Mouse (Mus musculus): ENCODE results near the gene Sgms1.
A peak's percentile ranks its signal among the peaks of the same experiment; 100 is the strongest.

Gene Sgms1

GRCm38 (mm10) chr19:32288895-32289294, 100.6 kb downstream of the Sgms1 start:
- DNase-seq: no peak

GRCm38 (mm10) chr19:32287839-32288238, 101.7 kb downstream of the Sgms1 start:
- no peak for DNase-seq

- DNase-seq: no peak
Observed at GRCm38 (mm10) chr19:32285455-32285831, 104.1 kb downstream of the Sgms1 start.

- no peak for DNase-seq
Observed at GRCm38 (mm10) chr19:32284681-32285454, 104.6 kb downstream of the Sgms1 start.

GRCm38 (mm10) chr19:32281917-32282316, 107.6 kb downstream of the Sgms1 start:
- no peak for DNase-seq

GRCm38 (mm10) chr19:32280380-32280779, 109.1 kb downstream of the Sgms1 start:
- no peak for DNase-seq

GRCm38 (mm10) chr19:32279400-32279799, 110.1 kb downstream of the Sgms1 start:
- DNase-seq: no peak

GRCm38 (mm10) chr19:32277869-32278268, 111.6 kb downstream of the Sgms1 start:
- no peak for DNase-seq

GRCm38 (mm10) chr19:32277287-32277686, 112.2 kb downstream of the Sgms1 start:
- DNase-seq: no peak

GRCm38 (mm10) chr19:32276817-32277216, 112.7 kb downstream of the Sgms1 start:
- DNase-seq: no peak

GRCm38 (mm10) chr19:32276263-32276662, 113.3 kb downstream of the Sgms1 start:
- DNase-seq: peak in 1 of 2 experiments; percentile 26

GRCm38 (mm10) chr19:32275068-32275925, 114.2 kb downstream of the Sgms1 start:
- DNase-seq: peak; percentile 71 to 85

GRCm38 (mm10) chr19:32274145-32274544, 115.4 kb downstream of the Sgms1 start:
- no peak for DNase-seq

GRCm38 (mm10) chr19:32273714-32274113, 115.8 kb downstream of the Sgms1 start:
- no peak for DNase-seq

- DNase-seq: peak in 1 of 2 experiments; percentile 18
Observed at GRCm38 (mm10) chr19:32272475-32273260, 116.8 kb downstream of the Sgms1 start.

GRCm38 (mm10) chr19:32271455-32272200, 117.9 kb downstream of the Sgms1 start:
- DNase-seq: no peak

GRCm38 (mm10) chr19:32269844-32270176, 119.7 kb downstream of the Sgms1 start:
- DNase-seq: no peak

- no peak for DNase-seq
Observed at GRCm38 (mm10) chr19:32269141-32269843, 120.2 kb downstream of the Sgms1 start.

- DNase-seq: peak in 1 of 2 experiments; percentile 23
Observed at GRCm38 (mm10) chr19:32268562-32268961, 121.0 kb downstream of the Sgms1 start.

GRCm38 (mm10) chr19:32266385-32267252, 122.9 kb downstream of the Sgms1 start:
- DNase-seq: peak in 1 of 2 experiments; percentile 54

- no peak for DNase-seq
Observed at GRCm38 (mm10) chr19:32263753-32264152, 125.8 kb downstream of the Sgms1 start.
